Mouse (Mus musculus): Measurements from ENCODE around the gene Cacna1s. TPM values are rescaled to one million over a fixed set of nuclear protein-coding genes. Genes with fewer than 3 reads are reported as not detected.

The Cacna1s gene
- polyA plus RNA-seq, 2 experiments from 2014 or later: 3.6 to 6.9 TPM

GRCm38 (mm10) chr1:136051465-136051864 lies 1.1 kb upstream of the Cacna1s start:
- ATAC-seq: no peak

- no peak for ATAC-seq
Measured at GRCm38 (mm10) chr1:136055771-136056170, 3.2 kb downstream of the Cacna1s start.

- ATAC-seq: no peak
Measured at GRCm38 (mm10) chr1:136058594-136058993, 6.0 kb downstream of the Cacna1s start.

- ATAC-seq: no peak
Measured at GRCm38 (mm10) chr1:136061041-136061789, 8.7 kb downstream of the Cacna1s start.

GRCm38 (mm10) chr1:136061790-136062141 lies 9.2 kb downstream of the Cacna1s start:
- no peak for ATAC-seq

GRCm38 (mm10) chr1:136063991-136064390 lies 11.4 kb downstream of the Cacna1s start:
- ATAC-seq: no peak

- ATAC-seq: no peak
Measured at GRCm38 (mm10) chr1:136066621-136067020, 14.1 kb downstream of the Cacna1s start.

- ATAC-seq: no peak
Measured at GRCm38 (mm10) chr1:136067579-136067978, 15.0 kb downstream of the Cacna1s start.

- ATAC-seq: no peak
Measured at GRCm38 (mm10) chr1:136076086-136076485, 23.5 kb downstream of the Cacna1s start.

- no peak for ATAC-seq
Measured at GRCm38 (mm10) chr1:136077656-136078055, 25.1 kb downstream of the Cacna1s start.

- no peak for ATAC-seq
Measured at GRCm38 (mm10) chr1:136081161-136081560, 28.6 kb downstream of the Cacna1s start.

GRCm38 (mm10) chr1:136085988-136086685 lies 33.6 kb downstream of the Cacna1s start:
- ATAC-seq: no peak

GRCm38 (mm10) chr1:136089368-136090165 lies 37.0 kb downstream of the Cacna1s start:
- ATAC-seq: no peak

- no peak for ATAC-seq
Measured at GRCm38 (mm10) chr1:136093726-136094125, 41.2 kb downstream of the Cacna1s start.

GRCm38 (mm10) chr1:136094807-136095206 lies 42.3 kb downstream of the Cacna1s start:
- no peak for ATAC-seq

- ATAC-seq: no peak
Measured at GRCm38 (mm10) chr1:136102094-136102493, 49.5 kb downstream of the Cacna1s start.

- ATAC-seq: no peak
Measured at GRCm38 (mm10) chr1:136102551-136102950, 50.0 kb downstream of the Cacna1s start.

- ATAC-seq: no peak
Measured at GRCm38 (mm10) chr1:136102981-136103380, 50.4 kb downstream of the Cacna1s start.

- ATAC-seq: no peak
Measured at GRCm38 (mm10) chr1:136103696-136104095, 51.1 kb downstream of the Cacna1s start.

- ATAC-seq: no peak
Measured at GRCm38 (mm10) chr1:136104741-136105140, 52.2 kb downstream of the Cacna1s start.

- no peak for ATAC-seq
Measured at GRCm38 (mm10) chr1:136109464-136109863, 56.9 kb downstream of the Cacna1s start.

GRCm38 (mm10) chr1:136116183-136116582 lies 63.6 kb downstream of the Cacna1s start:
- peak; percentile 72 for ATAC-seq

- peak; percentile 77 for ATAC-seq
Measured at GRCm38 (mm10) chr1:136117069-136117468, 64.5 kb downstream of the Cacna1s start.

All from CD4-positive, CD25-positive, alpha-beta regulatory T cell, adult 4 months (primary cell).